In genomic region chr10:44530067-44530360, GRCm38 (mm10) we compare ENCODE assay signal across 8 mouse cellular contexts. TPM values are rescaled to one million over a fixed set of nuclear protein-coding genes. Genes with fewer than 3 reads are reported as not detected.
A peak's percentile ranks its signal among the peaks of the same experiment; 100 is the strongest.
DNase-seq lines count a peak whose midpoint lies in the region; ATAC-seq and TF ChIP-seq lines count a peak whose summit lies in the region.

No protein-coding gene starts in this region.

- no peaks in the 10 kb centered on the region for H3K9me3 ChIP-seq in forebrain, postnatal 0 days (ENCODE audit: low read length)
- no peaks in the 10 kb centered on the region for H3K9me3 ChIP-seq in liver, embryonic 15.5 days (replicated peaks)

- ATAC-seq in forebrain, postnatal 0 days: no peak
- ATAC-seq in liver, embryonic 15.5 days (ENCODE audit: insufficient read depth): no peak

- no peak for DNase-seq in gastrocnemius, adult 2 months
- DNase-seq in gastrocnemius, postnatal 14 days: no peak
- no peak for DNase-seq in forebrain, postnatal 0 days
- DNase-seq in right cerebral cortex, postnatal 14 days: no peak
- no peak for DNase-seq in cerebellum, adult 11 months
- no peak for DNase-seq in cerebellum, adult 9-11 months

- WGBS in forebrain, postnatal 0 days: 5% methylated on average over 5 of the region's 5 CpGs
- WGBS in liver, embryonic 15.5 days (ENCODE audit: insufficient replicate concordance): 10% methylated on average over 5 of the region's 5 CpGs

- H3K9ac ChIP-seq in forebrain, postnatal 0 days: no peak overlapping the region
- H3K9ac ChIP-seq in liver, embryonic 15.5 days: peak overlapping the region; percentile 49

- peak overlapping the region; percentile 76; the same call in 1 of the 2 replicates for H3K27ac ChIP-seq in gastrocnemius, adult 2 months
- H3K27ac ChIP-seq in forebrain, postnatal 0 days (ENCODE audit: low read depth, low read length): no peak overlapping the region
- 0 out of 2 replicates have a peak overlapping the region, but pooled peaks have one; percentile 16 for H3K27ac ChIP-seq in liver, embryonic 15.5 days (replicated peaks)

- H3K4me3 ChIP-seq in gastrocnemius, adult 2 months: peak overlapping the region; percentile 88
- H3K4me3 ChIP-seq in C2C12 (ENCODE audit: insufficient read depth, poor library complexity, severe bottlenecking): peak overlapping the region; percentile 50
- peak overlapping the region; percentile 46 for H3K4me3 ChIP-seq in forebrain, postnatal 0 days (ENCODE audit: low read depth, low read length)
- H3K4me3 ChIP-seq in liver, embryonic 15.5 days (replicated peaks): peak overlapping the region; percentile 69

- H3K79me2 ChIP-seq in C2C12 (ENCODE audit: control insufficient read depth, insufficient read depth): no peaks in the 10 kb centered on the region

- H3K4me2 ChIP-seq in forebrain, postnatal 0 days (ENCODE audit: low read depth): peak overlapping the region; percentile 74
- H3K4me2 ChIP-seq in liver, embryonic 15.5 days: peak overlapping the region; percentile 94

- no peak overlapping the region for H3ac ChIP-seq in C2C12 (ENCODE audit: control insufficient read depth, insufficient read length, low read depth)

- H3K27me3 ChIP-seq in C2C12 (ENCODE audit: control insufficient read depth, insufficient read depth, insufficient read length): no peaks in the 10 kb centered on the region
- H3K27me3 ChIP-seq in forebrain, postnatal 0 days (ENCODE audit: insufficient read depth, low read length): peaks cover 59% of the 10 kb centered on the region
- H3K27me3 ChIP-seq in liver, embryonic 15.5 days: peaks cover 42% of the 10 kb centered on the region

- TF ChIP-seq CTCF in gastrocnemius, adult 2 months (IDR thresholded peaks at IDR 0.05): no peak
- TF ChIP-seq CTCF in C2C12 (IDR thresholded peaks at IDR 0.05; ENCODE audit: control insufficient read depth, insufficient read depth, insufficient read length): no peak
- TF ChIP-seq CTCF in forebrain, postnatal 0 days (IDR thresholded peaks at IDR 0.05; ENCODE audit: low read depth): no peak

- no peaks in the 10 kb centered on the region for H3K36me3 ChIP-seq in C2C12 (ENCODE audit: control insufficient read depth, insufficient read depth)
- no peaks in the 10 kb centered on the region for H3K36me3 ChIP-seq in forebrain, postnatal 0 days (ENCODE audit: insufficient read depth)
- no peaks in the 10 kb centered on the region for H3K36me3 ChIP-seq in liver, embryonic 15.5 days (replicated peaks)

- intact Hi-C loops in gastrocnemius, adult 2 months (cut with DNase I): no loop called here
- intact Hi-C loops in gastrocnemius, postnatal 14 days (cut with DNase I; ENCODE audit: low total_unique reads): no loop called here

- H3K4me1 ChIP-seq in forebrain, postnatal 0 days (ENCODE audit: insufficient read depth): 0 out of 2 replicates have a peak, but pooled peaks cover 5% of the 10 kb centered on the region
- H3K4me1 ChIP-seq in liver, embryonic 15.5 days (replicated peaks): peaks cover 29% of the 10 kb centered on the region

- no peaks in the 10 kb centered on the region for H3K79me3 ChIP-seq in C2C12 (ENCODE audit: low read depth)

TF ChIP-seq in C2C12, 6 proteins besides CTCF, POLR2A, EP300 and RAD21:
- TF ChIP-seq CEBPB (IDR thresholded peaks at IDR 0.05; ENCODE audit: low read depth) (no peak), USF1 (IDR thresholded peaks at IDR 0.05; ENCODE audit: low read depth) (no peak), MYOD1 (IDR thresholded peaks at IDR 0.05; ENCODE audit: control insufficient read depth, insufficient read length, low read depth) (no peak), MYOG (IDR thresholded peaks at IDR 0.05; ENCODE audit: control insufficient read depth, extremely low read depth, insufficient read length) (no peak), FOSL1 (IDR thresholded peaks at IDR 0.05; ENCODE audit: insufficient read depth, low read length, poor library complexity, severe bottlenecking) (no peak), MAX (IDR thresholded peaks at IDR 0.05) (no peak)

RNA-seq across cellular contexts. Expression of gene Prdm1, which starts 1.7 kb away (rescaled TPM):
- total RNA-seq in gastrocnemius, adult 2 months (2021): under 1 TPM; 0.10 to 0.39 TPM
- 1 to 10 TPM in 1 of 2 experiments, under 1 TPM in 1; 0.89 to 1.8 TPM for total RNA-seq in gastrocnemius, postnatal 14 days (2021)
- polyA plus RNA-seq in C2C12 (2012; fragmentation: generic; extraction: Trizol): 0.02 TPM
- total RNA-seq in forebrain, postnatal 0 days (2014; rRNA removed): 0.71 and 1.0 TPM in 2 replicates
- polyA plus RNA-seq in forebrain, postnatal 0 days (2015; fragmentation: Nextera tagmentation; extraction: Ambion mirVana): 0.23 and 0.25 TPM in 2 replicates
- polyA plus RNA-seq in liver, embryonic 15.5 days (2015; fragmentation: Nextera tagmentation; extraction: Ambion mirVana): 0.15 and 0.28 TPM in 2 replicates
